Mouse (Mus musculus) T-helper 17 cell (primary cell): ENCODE data around the gene Tex33.

Source experiments
- in situ Hi-C, 2 experiments: fragments of 300-600 bp; cut with MboI, MseI; formaldehyde crosslinking; loops; 1 replicate in 1 of 2; 2 replicates in 1 of 2; pipeline ENCODE4 v1.15.1; 2025; ENCODE audit warnings: high pct_unique_total_duplicates in 2 of 2

The Tex33 gene

GRCm38 (mm10) chr15:78395478-78395962, at the start of gene Tex33:
Gene Tex33 (minus strand): TSS chr15:78395912.
- in situ Hi-C loops, result no loop called here

GRCm38 (mm10) chr15:78443857-78444256, 48.1 kb upstream of the Tex33 start:
- in situ Hi-C loops, result loop anchor here (5.0 kb wide), 2 partner anchors 93 to 298 kb away; no protein-coding TSS in a partner anchor

DNA sequence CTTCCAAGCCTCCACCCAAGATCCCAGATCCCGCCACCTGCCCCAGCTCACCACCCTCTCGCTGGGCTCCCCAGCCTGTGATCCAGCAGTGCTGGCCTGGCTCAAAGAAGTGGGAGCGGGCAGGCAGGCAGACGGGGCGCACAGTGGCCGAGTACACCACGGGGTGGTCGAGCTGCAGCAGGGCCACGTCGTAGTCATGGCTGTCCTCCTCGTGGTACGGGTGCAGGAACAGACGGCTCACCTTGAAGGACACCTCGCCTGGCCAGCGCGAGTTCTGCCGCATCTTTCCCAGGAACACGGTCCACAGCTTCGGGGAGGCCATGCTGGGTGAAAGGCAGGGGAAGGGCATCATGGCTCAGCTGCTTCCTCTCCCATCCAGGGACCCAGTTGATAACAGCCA, 46.5 kb upstream of the Tex33 start:
- in situ Hi-C loops, result loop anchor here (5.0 kb wide), 2 partner anchors 95 to 300 kb away; no protein-coding TSS in a partner anchor

DNA sequence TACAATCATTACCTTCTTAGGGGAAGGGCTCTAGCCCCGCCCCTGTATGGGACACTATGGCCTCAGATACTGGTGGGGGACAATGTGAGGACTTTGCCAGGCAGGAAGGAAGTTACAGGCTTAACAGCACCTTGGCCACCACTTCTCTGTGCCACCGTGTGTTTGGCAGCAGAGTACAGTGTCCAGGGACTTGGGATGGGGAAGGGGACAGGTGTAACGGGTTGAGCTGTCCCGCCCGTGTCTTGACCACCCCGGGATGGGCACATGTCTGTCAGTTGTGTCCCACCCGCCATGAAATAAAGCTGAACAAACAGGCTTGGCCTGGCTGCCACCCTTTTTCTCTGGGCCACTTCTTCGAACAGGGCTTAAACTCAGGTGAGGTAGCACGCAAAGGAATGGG, 43.3 kb upstream of the Tex33 start:
- in situ Hi-C loops, result no loop called here

GRCm38 (mm10) chr15:78438505-78438904, 42.8 kb upstream of the Tex33 start:
- in situ Hi-C loops, result no loop called here

DNA sequence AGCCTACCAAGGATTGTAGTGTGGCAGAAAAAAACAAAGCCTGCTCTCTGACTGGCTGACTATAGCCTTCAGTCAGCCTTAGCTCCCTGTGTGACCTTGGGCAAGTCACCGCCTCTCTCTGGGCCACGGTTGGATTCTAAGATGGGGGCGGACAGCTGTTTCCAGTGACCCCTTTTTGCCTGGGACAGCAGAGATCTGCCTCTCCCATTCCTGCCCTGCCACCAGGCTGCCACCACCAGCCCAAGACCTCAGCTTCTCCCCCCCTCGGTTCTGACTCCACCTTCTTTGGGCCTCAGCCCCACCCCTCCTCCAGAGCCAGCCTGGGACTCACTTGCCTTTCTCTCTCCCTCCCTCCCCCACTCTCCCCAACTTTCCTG, 42.3 kb upstream of the Tex33 start:
- in situ Hi-C loops, result no loop called here

GRCm38 (mm10) chr15:78437237-78438017, 41.7 kb upstream of the Tex33 start:
- in situ Hi-C loops, result no loop called here

- in situ Hi-C loops, result no loop called here
Observed at GRCm38 (mm10) chr15:78436380-78437192, 40.9 kb upstream of the Tex33 start.

- in situ Hi-C loops, result no loop called here
Observed at GRCm38 (mm10) chr15:78435681-78436080, 40.0 kb upstream of the Tex33 start.

- in situ Hi-C loops, result no loop called here
Observed at GRCm38 (mm10) chr15:78434896-78435520, 39.3 kb upstream of the Tex33 start.

GRCm38 (mm10) chr15:78431541-78432121, 35.9 kb upstream of the Tex33 start:
- in situ Hi-C loops, result no loop called here

GRCm38 (mm10) chr15:78430874-78431273, 35.2 kb upstream of the Tex33 start:
- in situ Hi-C loops, result no loop called here

DNA sequence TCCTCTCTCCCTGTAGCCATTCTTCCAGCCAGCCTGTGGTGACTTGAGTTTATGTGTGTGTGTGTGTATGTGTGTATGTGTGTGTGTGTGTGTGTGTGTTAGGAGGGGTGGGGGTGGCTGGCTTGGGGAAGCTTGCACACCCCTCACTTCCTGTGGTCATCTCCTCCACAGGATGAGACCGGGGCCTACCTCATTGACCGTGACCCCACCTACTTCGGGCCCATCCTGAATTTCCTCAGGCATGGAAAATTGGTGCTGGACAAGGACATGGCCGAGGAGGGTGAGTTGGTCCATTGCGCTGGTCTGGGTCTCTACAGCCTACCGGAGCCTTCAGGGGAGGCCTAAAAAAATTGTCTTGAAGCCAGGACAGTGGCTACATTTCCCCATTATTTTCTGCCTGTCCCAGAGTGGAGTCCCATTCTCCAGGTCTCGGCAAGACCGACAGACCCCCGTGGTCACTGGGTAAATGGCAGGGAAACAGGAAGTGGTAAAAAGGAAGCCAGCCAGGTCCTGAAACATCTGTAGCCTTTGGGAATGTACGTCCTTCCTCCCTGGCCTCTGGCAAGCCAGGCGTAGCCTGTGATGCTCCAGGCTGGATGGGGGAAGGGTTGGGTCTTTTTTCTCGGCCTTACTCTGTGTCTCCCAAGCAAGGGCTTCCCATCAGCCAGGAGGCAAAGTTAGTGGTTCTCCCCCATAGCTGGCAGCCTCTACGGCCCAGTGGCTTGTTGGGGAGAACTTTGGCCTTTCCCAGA, 34.3 kb upstream of the Tex33 start:
- in situ Hi-C loops, result no loop called here

- in situ Hi-C loops, result no loop called here
Observed at GRCm38 (mm10) chr15:78429139-78429459, 33.4 kb upstream of the Tex33 start.

- in situ Hi-C loops, result no loop called here
Observed at GRCm38 (mm10) chr15:78428391-78429138, 32.9 kb upstream of the Tex33 start, which contains the start of gene Kctd17. Gene Kctd17 (plus strand): TSS chr15:78428564.

DNA sequence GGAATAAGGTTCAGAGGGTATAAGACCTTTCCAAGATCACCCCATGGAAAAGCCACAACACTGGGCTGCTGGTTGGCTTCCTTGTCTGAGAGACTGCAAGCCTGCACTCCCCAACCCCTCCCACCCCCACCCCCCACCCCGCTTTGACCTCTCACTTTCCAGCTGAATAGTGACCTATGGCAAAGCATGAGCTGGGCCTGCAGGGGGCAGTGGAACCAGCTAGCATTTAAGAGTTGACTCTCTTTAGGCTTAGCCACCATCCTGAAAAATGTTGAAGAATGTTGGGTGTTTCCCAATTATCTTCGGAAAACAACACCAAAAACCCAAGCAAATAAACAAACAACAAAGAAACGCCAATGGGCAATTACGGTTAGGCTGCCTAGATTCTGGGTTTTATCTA, 29.5 kb upstream of the Tex33 start:
- in situ Hi-C loops, result no loop called here

GRCm38 (mm10) chr15:78424507-78424906, 28.8 kb upstream of the Tex33 start:
- in situ Hi-C loops, result no loop called here

DNA sequence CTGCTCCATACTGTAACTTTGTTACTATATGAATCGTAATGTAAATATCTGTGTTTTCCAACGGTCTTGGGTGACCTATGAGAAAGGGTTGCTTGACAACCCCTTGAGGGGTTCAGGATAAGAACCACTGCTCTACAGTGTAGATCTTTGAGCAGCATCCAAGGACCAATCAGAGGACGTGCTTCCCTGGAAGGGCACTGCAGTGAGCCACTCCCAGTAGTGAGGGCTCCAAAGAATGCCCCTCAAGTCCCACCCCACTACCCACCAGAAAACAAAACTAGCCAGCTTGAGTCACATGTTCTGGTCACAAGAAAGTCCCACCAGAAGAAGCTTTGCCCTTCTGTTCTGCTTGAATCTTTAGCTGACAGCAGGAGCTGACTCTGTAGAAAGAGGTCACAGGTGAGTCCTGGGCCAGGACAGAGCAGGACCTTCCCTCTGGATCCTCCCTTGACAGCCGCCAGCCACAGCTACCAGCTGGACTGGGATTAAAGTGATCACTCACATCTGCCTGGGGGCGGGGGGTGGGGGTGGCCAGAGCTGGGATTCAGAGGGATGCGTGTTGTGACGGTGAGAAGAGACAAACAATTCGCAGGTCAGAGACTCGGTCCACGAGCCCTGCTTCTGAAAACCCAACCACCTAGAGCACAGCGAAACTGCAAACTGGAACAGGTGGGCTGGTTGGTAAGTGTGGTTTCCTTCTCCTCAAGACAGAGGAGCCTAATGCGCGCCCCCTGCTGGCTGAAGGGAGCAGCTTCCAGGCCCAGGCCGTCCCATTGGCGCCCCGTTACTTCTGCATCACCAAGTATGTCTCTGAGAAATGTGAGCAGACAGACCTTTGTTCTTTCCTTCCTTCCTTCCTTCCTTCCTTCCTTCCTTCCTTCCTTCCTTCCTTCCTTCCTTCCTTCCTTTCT, 26.6 kb upstream of the Tex33 start:
- in situ Hi-C loops, result no loop called here

DNA sequence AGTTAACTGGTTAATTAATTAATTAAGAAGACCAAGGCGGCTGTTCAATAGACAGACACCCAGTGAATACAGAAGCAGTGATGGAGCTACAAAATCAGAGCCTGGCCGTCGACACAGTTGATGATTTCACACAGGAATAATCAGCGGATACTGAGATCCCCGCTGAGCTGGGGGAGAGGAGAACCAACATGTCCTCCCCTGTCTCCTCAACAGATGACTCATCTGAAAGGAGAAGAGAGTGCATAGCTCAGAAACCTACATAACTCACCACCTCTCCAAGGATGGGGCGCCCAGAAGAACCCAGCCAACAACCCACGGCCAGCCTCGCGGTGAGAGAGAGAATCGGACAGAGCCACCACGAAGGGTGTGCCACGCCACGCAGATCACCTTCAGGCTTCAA, 24.7 kb upstream of the Tex33 start:
- in situ Hi-C loops, result no loop called here
